Mouse (Mus musculus): ENCODE results near the gene Lats2. TPM values are rescaled to one million over a fixed set of nuclear protein-coding genes. Genes with fewer than 3 reads are reported as not detected.

The Lats2 gene
- polyA plus RNA-seq, 1 experiment from 2014 or later: 23.3 TPM

Small RNA genes within 50 kb of the gene (microRNA-seq; reads per million reads assigned to microRNA genes)
- gene Mir3077 (ENCODE audit: borderline number of aligned reads): not detected

Other genes with a start within 250 kb of the Lats2 start
- gene Il17d, start 233.6 kb downstream of the Lats2 start, polyA plus RNA-seq (2015; fragmentation: Nextera tagmentation; extraction: Ambion mirVana): 5.9 and 8.1 TPM in 2 replicates
- 85.9 and 90.2 TPM in 2 replicates for gene Eef1akmt1, start 186.8 kb downstream of the Lats2 start, polyA plus RNA-seq (2015; fragmentation: Nextera tagmentation; extraction: Ambion mirVana)
- 18.8 and 20.3 TPM in 2 replicates for gene Xpo4, start 93.0 kb downstream of the Lats2 start, polyA plus RNA-seq (2015; fragmentation: Nextera tagmentation; extraction: Ambion mirVana)
- gene Gm49361, start 12.3 kb downstream of the Lats2 start, polyA plus RNA-seq (2015; fragmentation: Nextera tagmentation; extraction: Ambion mirVana): not detected in 2 replicates
- gene Sap18, start 39.8 kb upstream of the Lats2 start, polyA plus RNA-seq (2015; fragmentation: Nextera tagmentation; extraction: Ambion mirVana): 23.1 and 26.3 TPM in 2 replicates
- 25.4 and 28.6 TPM in 2 replicates for gene Ska3, start 67.8 kb upstream of the Lats2 start, polyA plus RNA-seq (2015; fragmentation: Nextera tagmentation; extraction: Ambion mirVana)
- gene Mrpl57, start 67.8 kb upstream of the Lats2 start, polyA plus RNA-seq (2015; fragmentation: Nextera tagmentation; extraction: Ambion mirVana): 156 and 160 TPM in 2 replicates
- 67.0 and 71.2 TPM in 2 replicates for gene Zdhhc20, start 131.9 kb upstream of the Lats2 start, polyA plus RNA-seq (2015; fragmentation: Nextera tagmentation; extraction: Ambion mirVana)
- gene Micu2, start 240.9 kb upstream of the Lats2 start, polyA plus RNA-seq (2015; fragmentation: Nextera tagmentation; extraction: Ambion mirVana): 93.1 and 94.9 TPM in 2 replicates